Mouse (Mus musculus) bone marrow macrophage, adult 2 months (primary cell): ENCODE measurements around the gene Plcd3.

ENCODE experiments used
- CTCF ChIP-seq: IDR thresholded peaks from 2 replicates; pipeline ENCODE4 v1.5.1; 2012; ENCODE audit warnings: low read depth, mild to moderate bottlenecking, low read length, moderate library complexity
- POLR2A ChIP-seq: IDR thresholded peaks from 2 replicates; pipeline ENCODE4 v1.6.1; 2012; ENCODE audit warnings: mild to moderate bottlenecking, low read depth, low read length, borderline replicate concordance

DNA sequence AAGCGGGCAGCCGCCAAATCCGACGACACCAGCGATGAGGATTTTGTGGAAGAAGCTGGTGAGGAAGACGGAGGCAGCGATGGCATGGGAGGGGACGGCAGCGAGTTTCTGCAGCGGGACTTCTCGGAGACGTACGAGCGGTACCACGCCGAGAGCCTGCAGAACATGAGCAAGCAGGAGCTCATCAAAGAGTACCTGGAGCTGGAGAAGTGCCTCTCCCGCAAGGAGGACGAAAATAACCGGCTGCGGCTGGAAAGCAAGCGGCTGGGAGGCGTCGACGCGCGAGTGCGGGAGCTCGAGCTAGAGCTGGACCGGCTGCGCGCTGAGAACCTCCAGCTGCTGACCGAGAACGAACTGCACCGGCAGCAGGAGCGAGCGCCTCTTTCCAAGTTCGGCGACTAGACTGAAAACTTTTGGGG is 16.1 kb upstream of the Plcd3 start:
- no peak for TF ChIP-seq POLR2A
- no peak for TF ChIP-seq CTCF
